Mouse (Mus musculus) cerebellum, adult (tissue): ENCODE data around the gene Hps5.
"Not testable (repeated sequence)": the region's sequence is repeated elsewhere in the genome, so short reads cannot be mapped to it uniquely, and the experiment has no call there.

Source experiments
- ATAC-seq: cut with Nextera tagmentation; 2 replicates; pipeline ENCODE4 v1.9.2; 2017; ENCODE audit warnings: mild to moderate bottlenecking, moderate library complexity, mixed read lengths; ENCODE audit not compliant: insufficient number of reproducible peaks, low FRiP score, low TSS enrichment

Gene Hps5

GRCm38 (mm10) chr7:46795287-46796205 is at the start of gene Hps5, which contains the start of gene Gtf2h1:
Gene Hps5, minus strand, starts transcription at chr7:46796064.
Gene Gtf2h1, plus strand, starts transcription at chr7:46796103.
- ATAC-seq: peak; percentile 93

DNA sequence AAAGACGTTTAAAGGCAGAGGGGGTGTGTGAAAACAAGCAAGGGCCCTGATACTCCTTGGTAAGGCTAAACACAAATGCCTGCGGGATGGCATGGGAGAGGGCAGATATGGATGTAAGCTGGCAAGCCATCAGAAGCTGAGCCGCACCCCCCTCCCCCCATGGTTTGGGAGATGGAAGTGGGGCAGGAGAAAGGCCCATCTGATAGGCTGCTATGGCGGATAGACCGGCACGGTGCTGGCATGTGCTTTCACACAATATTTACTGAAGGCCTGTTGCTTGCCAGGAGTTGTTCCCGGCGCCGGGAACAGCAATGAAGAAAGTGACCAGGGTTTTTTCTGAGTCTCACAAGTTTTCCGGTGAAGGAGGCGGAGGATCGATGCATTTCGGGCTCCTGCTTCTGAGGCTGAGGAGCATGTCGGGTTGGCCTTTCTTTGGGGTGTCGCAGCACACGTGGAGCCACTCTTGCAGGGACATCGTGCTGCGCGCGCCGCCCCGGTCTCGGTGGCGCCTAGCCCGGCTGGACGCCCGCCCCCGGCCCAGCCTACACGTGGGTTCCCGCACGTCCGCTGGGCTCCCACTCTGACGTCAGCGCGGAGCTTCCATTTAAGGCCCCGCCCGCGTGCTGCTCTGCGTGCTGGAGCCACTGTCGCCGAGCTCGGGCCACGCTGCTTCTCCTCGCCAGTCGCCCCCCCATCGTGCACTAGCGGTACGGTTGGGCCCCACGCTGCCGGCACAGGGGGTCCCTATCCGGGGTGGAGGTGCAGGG is 49.5 kb upstream of the Hps5 start:
- peak; percentile 53; the same call in 1 of the 2 replicates for ATAC-seq

DNA sequence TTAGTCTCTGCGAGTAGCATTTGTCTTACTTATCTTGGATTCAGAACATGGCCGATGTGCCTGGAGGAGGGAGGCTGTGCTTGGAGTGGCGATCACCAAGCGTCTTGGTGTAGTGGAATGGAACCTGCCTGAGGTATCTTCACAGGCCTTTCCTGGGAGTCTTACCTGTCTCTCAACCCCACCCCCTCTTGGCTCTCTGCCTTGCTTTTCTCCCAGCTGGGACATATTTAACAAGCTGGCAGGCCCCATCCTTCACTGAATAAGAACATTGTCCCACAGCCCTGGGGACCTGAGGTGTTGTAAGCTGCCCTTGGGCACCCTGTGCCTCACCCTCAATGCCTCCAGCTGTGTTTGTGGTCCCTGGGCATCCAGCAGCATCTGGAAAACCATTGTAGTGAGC is 47.7 kb upstream of the Hps5 start:
- ATAC-seq: no peak

- ATAC-seq: no peak
Observed at GRCm38 (mm10) chr7:46842278-46842677, 46.4 kb upstream of the Hps5 start.

DNA sequence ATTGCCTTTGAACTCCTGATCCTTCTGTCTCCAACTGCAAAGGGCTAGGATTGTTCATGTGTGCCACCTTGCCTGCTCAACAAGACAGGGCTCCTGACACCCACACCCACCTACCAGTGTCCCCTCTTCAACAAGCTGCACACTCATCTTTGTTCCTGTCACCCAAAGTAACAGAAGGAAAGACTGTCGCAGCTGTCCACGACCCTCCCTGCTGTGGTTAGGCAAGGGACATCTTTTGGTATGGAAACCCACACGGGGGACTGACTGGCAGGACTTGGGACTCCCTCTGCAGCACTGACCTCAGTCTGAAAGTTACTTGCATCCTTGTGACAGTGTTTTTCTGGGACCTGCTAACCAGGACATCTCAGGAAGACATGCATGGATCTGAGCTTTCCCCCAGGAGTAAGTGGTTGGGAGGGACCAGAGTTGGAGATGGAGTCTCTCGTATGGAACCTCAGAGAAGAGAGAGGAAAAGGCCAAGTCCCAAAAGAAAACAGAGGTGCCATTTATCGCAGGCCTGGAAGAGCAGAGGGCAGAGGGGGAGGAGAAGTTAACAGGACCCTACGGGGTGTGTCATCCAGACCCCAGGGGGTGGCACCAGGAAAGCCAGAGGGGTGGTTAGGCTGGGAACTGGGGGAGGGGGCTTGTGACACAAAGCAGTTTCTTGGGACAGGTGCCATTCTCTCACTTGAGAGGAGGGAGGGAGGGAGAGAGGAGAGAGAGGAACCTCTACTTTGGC is 45.1 kb upstream of the Hps5 start, which contains the start of gene Ldha:
Ldha (plus strand) TSS at position 689 of the 739 bp plus-strand sequence.
- no peak for ATAC-seq

- no peak for ATAC-seq
Observed at GRCm38 (mm10) chr7:46840326-46840725, 44.5 kb upstream of the Hps5 start.

- no peak for ATAC-seq
Observed at GRCm38 (mm10) chr7:46839861-46840260, 44.0 kb upstream of the Hps5 start.

DNA sequence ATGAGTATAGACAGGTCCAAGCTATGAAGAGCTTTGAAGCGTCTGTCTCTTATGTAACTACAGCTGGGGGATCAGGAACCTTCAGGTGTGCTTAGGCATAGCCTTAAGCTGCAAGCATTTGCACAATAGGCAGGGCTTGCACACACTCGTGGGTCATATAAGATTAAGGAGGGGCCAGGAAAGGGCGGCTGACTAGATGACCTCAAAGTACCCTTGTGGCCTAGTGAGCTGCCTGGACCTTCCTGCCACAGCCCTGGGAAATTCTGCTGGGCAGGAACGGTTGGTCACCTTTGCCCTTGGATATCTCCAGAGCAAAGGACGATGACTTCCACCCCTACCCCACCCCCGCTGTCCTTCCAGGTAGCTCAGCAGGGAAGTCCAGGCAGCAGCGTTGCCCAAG is 43.6 kb upstream of the Hps5 start:
- peak; percentile 47; the same call in 1 of the 2 replicates for ATAC-seq

GRCm38 (mm10) chr7:46838891-46839302 is 43.0 kb upstream of the Hps5 start:
- peak; percentile 76; the same call in 1 of the 2 replicates for ATAC-seq

GRCm38 (mm10) chr7:46838104-46838671 is 42.3 kb upstream of the Hps5 start:
- ATAC-seq: 0 out of 2 replicates have a peak, but pooled peaks have one; percentile 33

DNA sequence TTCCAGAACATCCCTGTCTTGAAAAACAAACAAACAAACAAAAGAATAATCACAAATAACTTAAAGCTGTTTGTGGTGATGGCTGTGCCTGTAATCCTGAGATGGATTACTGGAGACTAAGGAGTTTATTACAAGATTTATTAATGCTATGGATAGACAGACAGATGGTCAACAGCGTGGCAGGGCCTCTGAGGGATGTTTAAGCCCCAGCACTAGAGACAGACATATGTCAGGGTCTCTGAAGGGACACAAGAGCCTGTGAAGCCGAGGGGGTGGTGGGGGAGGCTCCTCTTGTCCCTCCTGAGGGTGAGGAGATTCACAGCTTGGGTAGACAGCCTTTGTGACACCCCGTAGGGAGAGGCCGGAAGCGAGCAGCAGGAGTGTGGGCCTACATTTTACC is 41.2 kb upstream of the Hps5 start:
- no peak for ATAC-seq

DNA sequence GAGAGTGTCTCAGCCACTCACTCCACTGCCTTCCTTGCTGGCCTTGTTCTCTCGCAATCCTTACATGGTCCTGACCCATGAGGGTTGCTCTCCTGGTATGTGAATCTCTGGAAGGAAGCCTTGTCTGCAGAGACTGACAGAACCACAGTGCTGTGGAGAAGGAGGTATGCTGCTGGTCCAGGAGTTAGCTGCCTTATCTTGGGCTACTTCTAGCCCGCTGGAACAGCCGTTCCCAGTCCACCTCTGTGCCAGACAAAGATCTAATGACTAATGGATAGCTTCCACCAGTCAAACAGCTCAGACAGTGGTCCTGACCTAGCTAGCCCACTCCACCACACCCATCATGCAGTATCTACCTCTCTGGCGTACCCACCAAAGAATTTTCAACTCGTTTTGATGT is 40.5 kb upstream of the Hps5 start:
- no peak for ATAC-seq

GRCm38 (mm10) chr7:46834994-46835610 is 39.2 kb upstream of the Hps5 start:
- no peak for ATAC-seq

- no peak for ATAC-seq
Observed at GRCm38 (mm10) chr7:46833670-46834255, 37.9 kb upstream of the Hps5 start.

- ATAC-seq: no peak
Observed at GRCm38 (mm10) chr7:46833266-46833665, 37.4 kb upstream of the Hps5 start.

DNA sequence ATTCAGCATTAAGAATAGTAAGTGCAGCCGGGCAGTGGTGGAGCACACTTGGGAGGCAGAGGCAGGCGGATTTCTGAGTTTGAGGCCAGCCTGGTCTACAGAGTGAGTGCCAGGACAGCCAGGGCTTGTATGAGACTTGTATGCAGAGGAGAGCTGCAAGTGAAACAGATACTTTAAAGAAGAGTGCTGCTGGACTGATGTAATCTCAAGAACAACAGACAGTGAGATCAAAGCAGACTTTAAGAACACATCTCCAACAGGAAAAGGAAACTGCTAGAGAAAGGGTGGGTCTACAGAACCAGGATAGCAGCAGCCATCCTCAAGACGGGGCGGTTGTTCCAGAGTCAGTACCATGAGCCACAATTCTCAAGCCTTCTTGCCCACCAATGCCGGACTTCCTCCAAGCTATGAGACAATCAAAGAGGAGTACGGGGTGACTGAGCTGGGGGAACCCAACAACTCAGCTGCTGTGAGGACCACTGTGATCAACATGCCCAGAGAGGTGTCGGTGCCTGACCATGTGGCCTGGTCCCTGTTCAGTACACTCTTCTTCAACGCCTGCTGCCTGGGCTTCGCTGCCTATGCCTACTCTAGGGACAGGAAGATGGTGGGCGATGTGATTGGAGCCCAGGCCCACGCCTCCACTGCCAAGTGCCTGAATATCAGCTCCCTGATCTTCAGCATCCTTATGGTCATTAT is 36.4 kb upstream of the Hps5 start:
- ATAC-seq: not testable (repeated sequence)

DNA sequence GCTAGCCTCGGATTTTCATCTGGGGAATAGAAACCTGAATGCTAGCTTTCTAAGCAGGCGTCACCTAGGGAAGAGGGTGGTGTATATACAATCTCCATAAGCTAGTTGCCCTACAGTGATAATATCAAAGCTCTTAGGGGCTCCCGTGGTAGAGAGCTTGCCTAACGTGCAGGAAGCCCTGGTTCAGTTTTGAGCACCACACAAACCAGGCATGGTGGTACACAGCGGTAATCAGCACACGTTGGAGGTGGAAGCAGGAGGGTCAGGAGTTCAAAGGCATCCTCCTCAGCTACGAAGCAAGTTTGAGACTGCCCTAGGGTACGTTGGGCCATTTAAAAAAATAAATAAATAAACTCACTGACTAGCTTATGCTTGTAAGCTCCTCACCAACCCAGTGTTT is 35.8 kb upstream of the Hps5 start:
- ATAC-seq: no peak

DNA sequence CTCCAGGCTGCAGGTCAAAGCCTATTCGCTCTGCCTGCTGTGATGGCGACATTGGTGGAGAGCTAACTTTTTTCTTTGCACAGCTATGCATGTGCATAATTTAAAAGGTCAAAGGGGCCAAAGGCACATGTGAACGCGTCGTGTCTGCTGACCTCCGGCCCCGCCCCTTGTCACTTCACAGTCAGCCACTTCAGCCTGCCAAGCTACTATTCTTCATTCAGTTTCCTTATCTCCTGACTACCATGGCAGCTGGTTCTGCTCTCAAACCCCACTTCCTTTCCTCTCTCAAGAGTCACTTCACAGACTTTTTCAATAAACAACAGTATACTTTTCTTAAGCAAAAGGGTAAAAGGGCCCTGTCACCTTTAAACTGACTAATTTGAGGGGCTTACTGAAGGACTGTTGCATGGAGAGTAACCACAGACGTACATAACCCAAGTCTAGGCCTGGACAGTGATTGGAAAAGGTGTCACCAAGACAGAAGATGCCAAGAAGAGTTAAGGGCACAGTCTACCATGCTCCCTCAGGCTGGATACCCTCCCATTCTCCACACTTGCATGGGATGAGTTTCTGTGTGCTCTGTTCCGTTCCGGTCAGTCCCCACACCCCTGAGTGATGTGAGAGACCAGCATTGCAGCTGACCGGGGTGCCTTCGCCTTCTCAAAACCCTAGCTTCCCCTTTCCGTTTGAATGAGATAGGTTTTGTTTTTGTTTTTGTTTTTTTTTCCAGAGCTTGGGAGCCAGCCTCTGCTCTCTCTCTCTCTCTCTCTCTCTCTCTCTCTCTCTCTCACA is 35.1 kb upstream of the Hps5 start:
- no peak for ATAC-seq
